In the genomic region with DNA sequence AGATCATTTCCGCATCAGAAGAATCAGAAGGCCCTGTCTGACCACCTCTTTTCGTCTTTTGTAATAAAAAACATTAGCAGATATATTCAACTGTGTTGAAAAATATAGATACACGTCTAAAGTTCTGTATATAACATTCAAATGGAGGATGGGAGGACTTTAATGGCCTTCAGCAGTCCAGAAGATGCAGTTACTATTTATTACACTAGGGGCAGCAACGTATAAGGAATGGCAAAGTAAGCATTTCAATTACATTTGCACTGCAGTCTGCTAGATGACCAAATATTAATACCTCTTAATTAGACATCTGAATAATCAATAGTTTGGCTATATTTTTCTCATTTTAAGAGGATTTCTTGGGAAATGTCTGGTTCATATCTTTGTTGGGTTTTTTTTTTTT, we compare ENCODE assay signal across 8 mouse cellular contexts. TPM values are rescaled to one million over a fixed set of nuclear protein-coding genes. Genes with fewer than 3 reads are reported as not detected.
DNase-seq lines count a peak whose midpoint lies in the region; ATAC-seq and TF ChIP-seq lines count a peak whose summit lies in the region.

No protein-coding gene starts in this region.

- TF ChIP-seq CTCF in gastrocnemius, adult 2 months (IDR thresholded peaks at IDR 0.05): peak; percentile 81
- TF ChIP-seq CTCF in liver, postnatal 0 days (IDR thresholded peaks at IDR 0.05; ENCODE audit: low read depth): peak; percentile 77

- no peak overlapping the region for H3K9ac ChIP-seq in liver, postnatal 0 days (replicated peaks)

- H3K4me2 ChIP-seq in liver, postnatal 0 days (ENCODE audit: low read depth, low read length): no peak overlapping the region

- WGBS in liver, postnatal 0 days (ENCODE audit: insufficient replicate concordance): 43% methylated on average over 4 of the region's 4 CpGs

- intact Hi-C loops in gastrocnemius, adult 2 months (cut with DNase I): loop anchor here (5.0 to 10.0 kb wide), 2 partner anchors 154 to 607 kb away; no protein-coding TSS in a partner anchor

- H3K9me3 ChIP-seq in liver, postnatal 0 days (ENCODE audit: low read length): no peaks in the 10 kb centered on the region

- H3K27me3 ChIP-seq in liver, postnatal 0 days (ENCODE audit: insufficient read depth, low read length): no peaks in the 10 kb centered on the region

- TF ChIP-seq EP300 in liver, postnatal 0 days (IDR thresholded peaks at IDR 0.05; ENCODE audit: low read depth): 0 out of 2 replicates have a peak, but pooled peaks have one; percentile 9

- no peaks in the 10 kb centered on the region for H3K4me1 ChIP-seq in liver, postnatal 0 days (ENCODE audit: insufficient read depth)

- no peak for DNase-seq in gastrocnemius, adult 2 months
- no peak for DNase-seq in gastrocnemius, adult 8-10 months (ENCODE audit: low spot score in 2 of 2)
- peak; percentile 8 for DNase-seq in right cerebral cortex, adult 18-20 months
- no peak for DNase-seq in right cerebral cortex, postnatal 25 days
- peak; percentile 52 to 82 for DNase-seq in cerebellum, postnatal 10 days
- DNase-seq in liver, postnatal 0 days: no peak
- no peak for DNase-seq in urinary bladder, adult 18-20 months (ENCODE audit: low spot score in 2 of 2)
- no peak for DNase-seq in urinary bladder, postnatal 14 days (ENCODE audit: low spot score)

- peak; percentile 59; the same call in 1 of the 2 replicates for ATAC-seq in liver, postnatal 0 days

- H3K36me3 ChIP-seq in liver, postnatal 0 days (replicated peaks; ENCODE audit: insufficient read depth, low read length): 0 out of 2 replicates have a peak, but pooled peaks cover 2% of the 10 kb centered on the region

- H3K27ac ChIP-seq in gastrocnemius, adult 2 months: no peak overlapping the region
- no peak overlapping the region for H3K27ac ChIP-seq in liver, postnatal 0 days (ENCODE audit: low read depth)

- no peak overlapping the region for H3K4me3 ChIP-seq in gastrocnemius, adult 2 months
- no peak overlapping the region for H3K4me3 ChIP-seq in liver, postnatal 0 days (ENCODE audit: low read depth, low read length)

RNA-seq across cellular contexts. Expression of a gene that starts 36.5 kb away (rescaled TPM):
- 1 to 10 TPM; 2.4 to 3.2 TPM for total RNA-seq in gastrocnemius, adult 2 months (2021)
- 1 to 10 TPM; 1.7 to 4.5 (median 3.0) TPM for total RNA-seq in gastrocnemius, adult 8-10 months (2022)
- 444 and 462 TPM in 2 replicates for polyA plus RNA-seq in liver, postnatal 0 days (2015; fragmentation: Nextera tagmentation; extraction: Ambion mirVana)

RNA-seq across cellular contexts. Expression of a gene that starts 51.7 kb away (rescaled TPM):
- 1 to 10 TPM; 6.0 to 8.6 TPM for total RNA-seq in gastrocnemius, adult 2 months (2021)
- total RNA-seq in gastrocnemius, adult 8-10 months (2022): 1 to 10 TPM; 5.6 to 7.2 (median 6.1) TPM
- 9.9 and 10.0 TPM in 2 replicates for polyA plus RNA-seq in liver, postnatal 0 days (2015; fragmentation: Nextera tagmentation; extraction: Ambion mirVana)

Comparison
In these comparisons a context has a peak if more than half of its experiments do, and no peak if none do; other contexts are left out.
1. DNase-seq: peak in right cerebral cortex, adult 18-20 months (single experiment) and cerebellum, postnatal 10 days (2 of 2); none in gastrocnemius, adult 2 months (single experiment), gastrocnemius, adult 8-10 months (0 of 2), right cerebral cortex, postnatal 25 days (single experiment), liver, postnatal 0 days (single experiment), urinary bladder, adult 18-20 months (0 of 2) and urinary bladder, postnatal 14 days (single experiment).